28 mouse cellular contexts compared by ENCODE assay signal in genomic region chr4:130244749-130245148, GRCm38 (mm10). TPM values are rescaled to one million over a fixed set of nuclear protein-coding genes. Genes with fewer than 3 reads are reported as not detected.
DNase-seq lines count a peak whose midpoint lies in the region; ATAC-seq and TF ChIP-seq lines count a peak whose summit lies in the region.
"Had no signal": no experiment of that assay in that cellular context is flagged by ENCODE, and none has a peak within 500 bp of the region (broad histone marks: within the 10 kb centered on the region; RNA-seq: fewer than 3 reads in every experiment).

No protein-coding gene starts in this region.

- no peaks in the 10 kb centered on the region for H3K27me3 ChIP-seq in MEL (ENCODE audit: control insufficient read depth in 1 of 2, insufficient read depth in 2 of 2, low read length in 2 of 2)
- H3K27me3 ChIP-seq in liver, embryonic 15.5 days, result peaks cover 28% of the 10 kb centered on the region
- H3K27me3 ChIP-seq in stomach, embryonic 15.5 days (replicated peaks), result no peaks in the 10 kb centered on the region
- H3K27me3 ChIP-seq: intestine, embryonic 15.5 days had no signal

- no peaks in the 10 kb centered on the region for H3K9me3 ChIP-seq in MEL (replicated peaks; ENCODE audit: insufficient read depth, low read length)
- H3K9me3 ChIP-seq in liver, embryonic 15.5 days (replicated peaks), result no peaks in the 10 kb centered on the region
- no peaks in the 10 kb centered on the region for H3K9me3 ChIP-seq in stomach, embryonic 15.5 days
- H3K9me3 ChIP-seq: embryonic facial prominence, embryonic 12.5 days; forebrain, embryonic 10.5 days; G1E; heart, embryonic 10.5 days; hindbrain, embryonic 13.5 days; intestine, embryonic 15.5 days had no signal

- no peak for TF ChIP-seq RAD21 in MEL (IDR thresholded peaks at IDR 0.05; ENCODE audit: low read depth, low read length)

- H3K4me3 ChIP-seq in MEL (ENCODE audit: control insufficient read depth in 1 of 2, insufficient read depth in 1 of 2, low read depth in 2 of 2, low read length in 2 of 2), result no peak overlapping the region
- peak overlapping the region; percentile 41 for H3K4me3 ChIP-seq in liver, embryonic 15.5 days (replicated peaks)
- no peak overlapping the region for H3K4me3 ChIP-seq in stomach, embryonic 15.5 days (replicated peaks)
- H3K4me3 ChIP-seq: embryonic facial prominence, embryonic 12.5 days; forebrain, embryonic 10.5 days; gastrocnemius, adult 2 months; heart, embryonic 10.5 days; hindbrain, embryonic 13.5 days; intestine, embryonic 15.5 days had no signal

- peak; percentile 27 to 60; a peak in 3 of 4 replicates for TF ChIP-seq EP300 in MEL (IDR thresholded peaks at IDR 0.05; ENCODE audit: low read depth in 1 of 2, low read length in 2 of 2)

- DNase-seq in MEL (ENCODE audit: low read depth, low spot score), result no peak
- no peak for DNase-seq in cerebellum, adult 18-20 months
- no peak for DNase-seq in T-cell, adult 2 months (ENCODE audit: low spot score)
- DNase-seq in adrenal gland, postnatal 36 days, result no peak
- DNase-seq: adrenal gland, postnatal 14 days; B cell, adult 2 months; cerebellum, adult 9-10 months; cerebellum, postnatal 25 days; gastrocnemius, adult 2 months; gastrocnemius, postnatal 25 days; heart, adult 11 months; heart, postnatal 14 days had no signal

- H3K4me2 ChIP-seq in liver, embryonic 15.5 days, result peak overlapping the region; percentile 54
- H3K4me2 ChIP-seq in stomach, embryonic 15.5 days, result no peak overlapping the region
- H3K4me2 ChIP-seq: embryonic facial prominence, embryonic 12.5 days; hindbrain, embryonic 13.5 days; intestine, embryonic 15.5 days had no signal

- peaks cover 0 to 6% of the 10 kb centered on the region in 2 experiments; a peak in 2 of 4 replicates for H3K4me1 ChIP-seq in MEL (ENCODE audit: control insufficient read depth in 1 of 2, insufficient read depth in 2 of 2, low read length in 2 of 2)
- H3K4me1 ChIP-seq in liver, embryonic 15.5 days (replicated peaks), result peaks cover 52% of the 10 kb centered on the region
- no peaks in the 10 kb centered on the region for H3K4me1 ChIP-seq in stomach, embryonic 15.5 days
- H3K4me1 ChIP-seq: embryonic facial prominence, embryonic 12.5 days; forebrain, embryonic 10.5 days; heart, embryonic 10.5 days; hindbrain, embryonic 13.5 days; intestine, embryonic 15.5 days had no signal

- no peaks in the 10 kb centered on the region for H3K79me2 ChIP-seq in MEL (ENCODE audit: control insufficient read depth, insufficient read depth, low read length, poor library complexity)

- no peak for TF ChIP-seq POLR2A in MEL (IDR thresholded peaks at IDR 0.05; ENCODE audit: control insufficient read depth in 1 of 2, insufficient read depth in 1 of 2, low read depth in 1 of 2, low read length in 2 of 2, poor library complexity in 1 of 2)

- no peak for TF ChIP-seq CTCF in MEL (IDR thresholded peaks at IDR 0.05 in 2 of 3, conservative IDR thresholded peaks at IDR 0.05 in 1 of 3; ENCODE audit: control insufficient read depth in 1 of 3, insufficient read depth in 1 of 3, low read depth in 2 of 3, low read length in 3 of 3, poor library complexity in 1 of 3, severe bottlenecking in 1 of 3)

- no peaks in the 10 kb centered on the region for H3K36me3 ChIP-seq in MEL (ENCODE audit: control insufficient read depth in 1 of 2, insufficient read depth in 2 of 2, low read length in 2 of 2)
- no peaks in the 10 kb centered on the region for H3K36me3 ChIP-seq in liver, embryonic 15.5 days (replicated peaks)
- H3K36me3 ChIP-seq in stomach, embryonic 15.5 days, result no peaks in the 10 kb centered on the region
- H3K36me3 ChIP-seq: embryonic facial prominence, embryonic 12.5 days; forebrain, embryonic 10.5 days; G1E; heart, embryonic 10.5 days; hindbrain, embryonic 13.5 days; intestine, embryonic 15.5 days had no signal

- WGBS in liver, embryonic 15.5 days (ENCODE audit: insufficient replicate concordance), result 26% methylated on average over 8 of the region's 8 CpGs
- WGBS in stomach, embryonic 15.5 days, result 65% methylated on average over 8 of the region's 8 CpGs

- 0 out of 2 replicates have a peak, but pooled peaks have one; percentile 12 for ATAC-seq in erythroid progenitor cell, adult 5-6 weeks (replicated peaks; ENCODE audit: low FRiP score, poor library complexity, severe bottlenecking)
- no peak for ATAC-seq in liver, embryonic 15.5 days (ENCODE audit: insufficient read depth)
- 0 out of 2 replicates have a peak, but pooled peaks have one; percentile 43 for ATAC-seq in stomach, embryonic 15.5 days (ENCODE audit: insufficient read depth, low FRiP score, low read depth)
- ATAC-seq: activated CD4-positive, CD25-positive, alpha-beta regulatory T cell, adult 4 months; CD4-positive, CD25-positive, alpha-beta regulatory T cell, adult 4 months; forebrain, embryonic 14.5 days; intestine, embryonic 15.5 days had no signal

- no peak overlapping the region for H3K9ac ChIP-seq in MEL (ENCODE audit: control insufficient read depth, low read depth, low read length, poor library complexity, severe bottlenecking)
- H3K9ac ChIP-seq in liver, embryonic 15.5 days, result no peak overlapping the region
- H3K9ac ChIP-seq in stomach, embryonic 15.5 days, result no peak overlapping the region
- H3K9ac ChIP-seq: embryonic facial prominence, embryonic 12.5 days; hindbrain, embryonic 13.5 days; intestine, embryonic 15.5 days had no signal

- H3K27ac ChIP-seq in MEL (ENCODE audit: control insufficient read depth, low read depth, low read length), result no peak overlapping the region
- peak overlapping the region; percentile 78 for H3K27ac ChIP-seq in liver, embryonic 15.5 days (replicated peaks)
- no peak overlapping the region for H3K27ac ChIP-seq in stomach, embryonic 15.5 days
- H3K27ac ChIP-seq: embryonic facial prominence, embryonic 12.5 days; forebrain, embryonic 10.5 days; gastrocnemius, adult 2 months; heart, embryonic 10.5 days; hindbrain, embryonic 13.5 days; intestine, embryonic 15.5 days had no signal

TF ChIP-seq in MEL, 35 proteins besides CTCF, POLR2A, EP300 and RAD21:
- peak; percentile 16; the same call in 1 of the 2 replicates for TF ChIP-seq TCF12 (IDR thresholded peaks at IDR 0.05; ENCODE audit: low read depth, low read length)
- no peak for TF ChIP-seq CHD1 (IDR thresholded peaks at IDR 0.05; ENCODE audit: low read depth, low read length)
- TF ChIP-seq GATA1 (IDR thresholded peaks at IDR 0.05; ENCODE audit: low read depth, low read length), result peak; percentile 64
- TF ChIP-seq TBP (IDR thresholded peaks at IDR 0.05; ENCODE audit: low read depth, low read length), result no peak
- TF ChIP-seq RCOR1 (IDR thresholded peaks at IDR 0.05; ENCODE audit: low read depth, low read length), result peak; percentile 32; the same call in 1 of the 2 replicates
- TF ChIP-seq USF1 (IDR thresholded peaks at IDR 0.05; ENCODE audit: low read depth, low read length), result no peak

RNA-seq across cellular contexts. Expression of gene Gm853, which starts 22.5 kb away (rescaled TPM):
- total RNA-seq in MEL (2012; rRNA removed), result not detected in 2 replicates
- polyA plus RNA-seq in MEL (2012; ENCODE audit: insufficient read depth in 1 of 2, insufficient read length in 2 of 2, low read depth in 1 of 2, low replicate concordance in 2 of 2, missing spikeins in 1 of 2), result under 1 TPM in 1 of 2 experiments, not detected in 1; 0.04 TPM
- not detected in 2 replicates for total RNA-seq in erythroid progenitor cell, adult 5-6 weeks (2015; ENCODE audit: low replicate concordance)
- total RNA-seq in erythroid progenitor cell, adult 5-6 weeks (2017; ENCODE audit: low replicate concordance), result not detected in 2 replicates
- polyA plus RNA-seq in liver, embryonic 15.5 days (2015; fragmentation: Nextera tagmentation; extraction: Ambion mirVana), result not detected in 2 replicates
- not detected in 2 replicates for polyA plus RNA-seq in stomach, embryonic 15.5 days (2015; fragmentation: Nextera tagmentation; extraction: Ambion mirVana)
- not detected for total RNA-seq in adrenal gland, postnatal 36 days (2021)
- total RNA-seq: adrenal gland, adult 18-20 months; adrenal gland, postnatal 14 days; gastrocnemius, adult 2 months; gastrocnemius, postnatal 25 days; heart, postnatal 14 days; hematopoietic stem cell, adult 5-6 weeks had no signal
- polyA plus RNA-seq: activated CD4-positive, CD25-positive, alpha-beta regulatory T cell, adult 4 months; CD4-positive, CD25-positive, alpha-beta regulatory T cell, adult 4 months; cortical plate, adult 2 months; embryonic facial prominence, embryonic 12.5 days; forebrain, embryonic 10.5 days; G1E; heart, embryonic 10.5 days; heart, embryonic 14.5 days; intestine, embryonic 15.5 days had no signal

RNA-seq across cellular contexts. Expression of gene Serinc2, which starts 34.3 kb away (rescaled TPM):
- not detected in 2 replicates for total RNA-seq in MEL (2012; rRNA removed)
- polyA plus RNA-seq in MEL (2012; ENCODE audit: insufficient read depth in 1 of 2, insufficient read length in 2 of 2, low read depth in 1 of 2, low replicate concordance in 2 of 2, missing spikeins in 1 of 2), result under 1 TPM in 1 of 2 experiments, not detected in 1; 0.21 TPM
- not detected in 2 replicates for total RNA-seq in erythroid progenitor cell, adult 5-6 weeks (2015; ENCODE audit: low replicate concordance)
- total RNA-seq in erythroid progenitor cell, adult 5-6 weeks (2017; ENCODE audit: low replicate concordance), result not detected in 2 replicates
- 1.1 and 1.3 TPM in 2 replicates for polyA plus RNA-seq in liver, embryonic 15.5 days (2015; fragmentation: Nextera tagmentation; extraction: Ambion mirVana)
- polyA plus RNA-seq in stomach, embryonic 15.5 days (2015; fragmentation: Nextera tagmentation; extraction: Ambion mirVana), result 34.0 and 34.5 TPM in 2 replicates
- total RNA-seq in adrenal gland, postnatal 36 days (2021), result 1 to 10 TPM in 1 of 2 experiments, under 1 TPM in 1; 0.50 to 1.4 TPM
- total RNA-seq: G1E; hematopoietic stem cell, adult 5-6 weeks had no signal
- polyA plus RNA-seq: G1E had no signal
